Mouse (Mus musculus) intestine, embryonic 16.5 days (tissue): ENCODE measurements around the gene Lrp1. TPM values are rescaled to one million over a fixed set of nuclear protein-coding genes. Genes with fewer than 3 reads are reported as not detected.

Source experiments
- ATAC-seq: fragments of 200-750 bp; cut with Nextera tagmentation; 2 replicates; pipeline ENCODE4 v1.8.0; 2017; ENCODE audit warnings: moderate TSS enrichment, moderate library complexity
- H3K27ac ChIP-seq: fragments of 300-500 bp; sonication (generic); 2 replicates; pipeline ENCODE4 v1.5.1; 2014; ENCODE audit warnings: mild to moderate bottlenecking, low read length
- H3K27me3 ChIP-seq: fragments of 300-500 bp; sonication (generic); replicated peaks from 2 replicates; pipeline ENCODE4 v1.6.1; 2014; ENCODE audit warnings: low read length, control low read depth, mixed read lengths; ENCODE audit not compliant: control insufficient read depth, insufficient read depth
- H3K36me3 ChIP-seq: fragments of 300-500 bp; sonication (generic); 2 replicates; pipeline ENCODE4 v1.6.1; 2014; ENCODE audit warnings: low read length, control low read depth; ENCODE audit not compliant: control insufficient read depth, insufficient read depth
- H3K4me1 ChIP-seq: fragments of 300-500 bp; sonication (generic); 2 replicates; pipeline ENCODE4 v1.6.1; 2014; ENCODE audit warnings: low read length, control low read depth, mixed read lengths; ENCODE audit not compliant: control insufficient read depth, insufficient read depth
- H3K4me2 ChIP-seq: fragments of 300-500 bp; sonication (generic); 2 replicates; pipeline ENCODE4 v1.6.1; 2014; ENCODE audit warnings: low read depth, low read length, control low read depth
- H3K4me3 ChIP-seq: fragments of 300-500 bp; sonication (generic); 2 replicates; pipeline ENCODE4 v1.5.1; 2014; ENCODE audit warnings: mild to moderate bottlenecking, low read length
- H3K9ac ChIP-seq: fragments of 300-500 bp; sonication (generic); 2 replicates; pipeline ENCODE4 v1.6.1; 2014; ENCODE audit warnings: low read depth, low read length
- H3K9me3 ChIP-seq: fragments of 300-500 bp; sonication (generic); 2 replicates; pipeline ENCODE4 v1.6.1; 2016; ENCODE audit warnings: low read length, control low read depth; ENCODE audit not compliant: control insufficient read depth
- WGBS: fragments of 180-500 bp; shearing (Covaris S2); extraction: QIAGEN DNeasy Blood & Tissue Kit; methylation state at CpG from one replicate; pipeline ENCODE4 v1.1.7; 2014; 5-methylcytosine and 5-hydroxymethylcytosine counted together
- polyA plus RNA-seq: library from polyadenylated mRNA; unstranded; fragments of >200 nt; fragmentation: Nextera tagmentation; extraction: Ambion mirVana; gene quantifications from 2 replicates; pipeline ENCODE4 v1.2.1, GENCODE M21; 2015

Lrp1 gene
- polyA plus RNA-seq, 1 experiment from 2014 or later, result 64.6 TPM

DNA sequence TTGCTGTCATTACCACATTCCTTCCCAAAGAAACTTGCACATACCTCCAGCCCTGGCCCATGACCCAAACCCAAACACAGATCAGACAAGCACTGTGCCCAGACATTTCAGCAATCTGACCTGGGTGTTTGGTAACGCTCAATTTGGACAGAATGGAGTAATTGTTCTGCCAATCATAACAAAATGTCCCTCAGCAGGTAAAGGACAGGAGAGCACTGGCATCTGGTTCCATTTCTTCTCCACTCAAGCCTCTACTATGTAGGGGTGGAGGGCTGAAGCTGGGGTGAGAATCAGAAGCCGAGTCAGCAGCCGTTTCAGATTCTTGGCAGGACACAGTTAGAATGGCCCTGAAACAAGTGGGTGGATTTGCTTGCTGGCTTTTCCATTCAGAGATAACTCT, 128.8 kb downstream of the Lrp1 start:
- Histone ChIP-seq H3K36me3 (peaks cover 12% of the 10 kb centered on the region), H3K9me3 (no peaks in the 10 kb centered on the region), H3K4me1 (no peaks in the 10 kb centered on the region), H3K9ac (no peak overlapping the region), H3K4me3 (no peak overlapping the region), H3K27ac (no peak overlapping the region), H3K4me2 (no peak overlapping the region), H3K27me3 (no peaks in the 10 kb centered on the region)
- no peak for ATAC-seq
- 86% methylated on average over 3 of the region's 3 CpGs for WGBS

DNA sequence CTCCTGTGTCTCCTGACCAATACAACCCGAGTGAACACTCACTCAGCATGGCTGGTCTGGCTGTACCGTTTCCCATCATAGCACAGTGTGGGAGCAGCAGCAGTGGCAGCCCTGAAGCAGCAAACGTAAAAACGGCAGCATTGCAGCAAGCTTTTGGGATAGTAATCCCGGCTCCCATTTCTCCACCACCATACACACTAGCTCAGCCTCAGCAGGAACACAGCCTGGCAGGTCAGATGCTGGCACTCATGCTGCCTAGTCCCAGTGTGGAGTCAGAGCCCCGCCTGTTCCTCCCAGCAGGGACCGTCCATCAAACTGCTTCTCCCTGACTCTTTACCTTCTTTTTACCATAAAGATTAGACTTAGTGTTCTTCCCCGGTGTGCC, 129.8 kb downstream of the Lrp1 start:
- H3K4me3 ChIP-seq, result no peak overlapping the region
- 78% methylated on average over 8 of the region's 8 CpGs for whole genome bisulfite sequencing
- no peaks in the 10 kb centered on the region for H3K27me3 ChIP-seq
- no peaks in the 10 kb centered on the region for H3K9me3 ChIP-seq
- H3K27ac ChIP-seq, result no peak overlapping the region
- peaks cover 12% of the 10 kb centered on the region for H3K36me3 ChIP-seq
- no peak overlapping the region for H3K9ac ChIP-seq
- ATAC-seq, result no peak
- no peaks in the 10 kb centered on the region for H3K4me1 ChIP-seq
- H3K4me2 ChIP-seq, result no peak overlapping the region

DNA sequence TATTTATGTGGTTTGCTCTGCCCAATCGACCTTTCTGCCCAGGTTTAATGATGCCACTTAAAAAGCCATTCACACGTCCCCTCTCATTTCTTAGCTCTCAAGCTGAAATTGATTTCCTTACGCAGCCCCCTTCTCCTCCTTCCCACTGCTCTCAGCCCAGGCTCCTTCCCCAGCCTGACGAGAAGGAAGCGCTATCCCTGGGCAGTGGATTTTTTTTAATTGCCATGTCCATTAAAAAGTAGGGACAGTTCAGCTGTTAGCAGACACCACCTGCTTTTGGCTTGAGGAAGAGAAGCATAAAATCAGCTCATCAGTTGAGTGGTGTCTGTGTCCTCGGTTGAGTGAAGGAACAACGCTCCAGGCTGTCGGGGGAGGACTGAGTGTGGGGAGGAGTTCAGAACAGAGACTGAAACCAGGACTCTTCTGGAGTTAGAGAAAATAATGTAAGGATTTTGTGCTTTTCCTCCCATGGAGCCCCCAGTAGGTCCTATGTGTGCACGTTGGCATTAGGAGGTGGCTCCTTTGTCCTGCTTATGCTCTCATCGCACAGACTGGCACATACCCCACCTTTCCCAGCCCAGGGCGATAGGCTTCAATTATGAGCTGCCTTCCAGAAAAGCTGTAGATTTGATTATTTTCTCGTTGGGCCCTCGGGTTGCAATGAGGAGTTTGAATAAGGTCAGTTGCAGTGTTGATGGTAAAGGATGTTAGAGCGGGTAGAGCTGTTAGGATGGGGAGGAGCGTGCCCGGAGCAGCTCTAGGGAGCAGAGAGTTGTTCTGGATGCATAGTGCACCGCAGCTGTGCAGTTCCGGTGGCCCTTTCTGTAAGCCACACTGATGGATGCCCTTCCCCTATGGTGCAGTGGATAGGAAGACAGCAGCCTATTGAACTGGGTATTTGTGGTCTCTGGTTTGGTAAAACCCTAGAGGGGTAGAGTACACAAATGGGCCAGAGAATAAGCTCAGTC, 130.5 kb downstream of the Lrp1 start:
- no peak for ATAC-seq
- WGBS, result 85% methylated on average over 18 of the region's 18 CpGs
- Histone ChIP-seq H3K27ac (no peak overlapping the region), H3K4me1 (no peaks in the 10 kb centered on the region), H3K4me2 (no peak overlapping the region), H3K27me3 (no peaks in the 10 kb centered on the region), H3K9me3 (no peaks in the 10 kb centered on the region), H3K4me3 (no peak overlapping the region), H3K9ac (no peak overlapping the region), H3K36me3 (peaks cover 14% of the 10 kb centered on the region)

DNA sequence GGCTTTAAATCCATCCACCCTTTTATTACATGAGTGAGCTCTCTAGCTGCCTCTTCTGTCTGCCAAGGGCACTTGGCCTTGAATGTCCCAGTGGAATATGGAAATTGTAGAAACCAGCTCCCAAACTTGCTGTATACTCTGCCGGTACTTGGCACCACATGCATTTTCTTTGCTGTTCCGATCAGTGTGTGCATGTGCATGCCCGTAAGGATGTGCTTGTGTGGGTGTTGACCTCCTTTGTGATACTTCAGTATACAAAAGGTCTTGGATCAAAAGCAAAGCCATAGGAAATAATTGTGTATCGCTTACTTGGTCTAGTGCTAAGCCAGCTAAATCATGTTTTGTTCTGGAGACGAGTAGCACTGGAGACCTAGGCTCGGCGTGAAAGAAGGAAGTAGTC, 132.1 kb downstream of the Lrp1 start:
- Histone ChIP-seq H3K27ac (no peak overlapping the region), H3K27me3 (no peaks in the 10 kb centered on the region), H3K9me3 (no peaks in the 10 kb centered on the region), H3K36me3 (peaks cover 9% of the 10 kb centered on the region), H3K4me1 (no peaks in the 10 kb centered on the region), H3K4me3 (no peak overlapping the region), H3K9ac (no peak overlapping the region), H3K4me2 (no peak overlapping the region)
- 87% methylated on average over 7 of the region's 7 CpGs for WGBS
- no peak for ATAC-seq

Other genes with a start within 250 kb of the Lrp1 start
- 17.7 and 18.3 TPM in 2 replicates for gene R3hdm2, start 240.8 kb downstream of the Lrp1 start, polyA plus RNA-seq
- 0.32 and 0.67 TPM in 2 replicates for gene Stac3, start 119.5 kb downstream of the Lrp1 start, polyA plus RNA-seq
- 64.5 and 64.6 TPM in 2 replicates for gene Ndufa4l2, start 106.2 kb downstream of the Lrp1 start, polyA plus RNA-seq
- 146 and 170 TPM in 2 replicates for gene Shmt2, start 98.7 kb downstream of the Lrp1 start, polyA plus RNA-seq
- 4.3 and 4.4 TPM in 2 replicates for gene Nxph4, start 86.6 kb downstream of the Lrp1 start, polyA plus RNA-seq
- gene Stat6, start 21.8 kb upstream of the Lrp1 start, polyA plus RNA-seq, result 46.8 and 49.3 TPM in 2 replicates
- gene Nemp1, start 45.8 kb upstream of the Lrp1 start, polyA plus RNA-seq, result 4.8 and 5.9 TPM in 2 replicates
- gene Nab2, start 47.4 kb upstream of the Lrp1 start, polyA plus RNA-seq, result 7.5 and 8.4 TPM in 2 replicates
- 53.8 and 61.2 TPM in 2 replicates for gene Myo1a, start 84.0 kb upstream of the Lrp1 start, polyA plus RNA-seq
- gene Tac2, start 103.3 kb upstream of the Lrp1 start, polyA plus RNA-seq, result 1.3 and 2.2 TPM in 2 replicates
- 1.6 TPM in 2 replicates for gene Zbtb39, start 118.4 kb upstream of the Lrp1 start, polyA plus RNA-seq
- gene Gpr182, start 130.6 kb upstream of the Lrp1 start, polyA plus RNA-seq, result 2.1 and 2.2 TPM in 2 replicates
- gene Rdh1, start 138.6 kb upstream of the Lrp1 start, polyA plus RNA-seq, result 0.05 TPM in 2 replicates
- 0.17 TPM in 1 of 2 replicates, not detected in the other for gene Rdh16f1, start 138.6 kb upstream of the Lrp1 start, polyA plus RNA-seq
- gene Rdh9, start 155.2 kb upstream of the Lrp1 start, polyA plus RNA-seq, result 0.26 TPM in 1 of 2 replicates, not detected in the other
- gene Rdh16, start 180.0 kb upstream of the Lrp1 start, polyA plus RNA-seq, result 0.05 TPM in 1 of 2 replicates, not detected in the other
- not detected in 2 replicates for gene Rdh19, start 228.8 kb upstream of the Lrp1 start, polyA plus RNA-seq
- gene Rdh16f2, start 245.3 kb upstream of the Lrp1 start, polyA plus RNA-seq, result 0.27 and 0.49 TPM in 2 replicates